ENCODE assay signal across 8 mouse cellular contexts in the genomic region with DNA sequence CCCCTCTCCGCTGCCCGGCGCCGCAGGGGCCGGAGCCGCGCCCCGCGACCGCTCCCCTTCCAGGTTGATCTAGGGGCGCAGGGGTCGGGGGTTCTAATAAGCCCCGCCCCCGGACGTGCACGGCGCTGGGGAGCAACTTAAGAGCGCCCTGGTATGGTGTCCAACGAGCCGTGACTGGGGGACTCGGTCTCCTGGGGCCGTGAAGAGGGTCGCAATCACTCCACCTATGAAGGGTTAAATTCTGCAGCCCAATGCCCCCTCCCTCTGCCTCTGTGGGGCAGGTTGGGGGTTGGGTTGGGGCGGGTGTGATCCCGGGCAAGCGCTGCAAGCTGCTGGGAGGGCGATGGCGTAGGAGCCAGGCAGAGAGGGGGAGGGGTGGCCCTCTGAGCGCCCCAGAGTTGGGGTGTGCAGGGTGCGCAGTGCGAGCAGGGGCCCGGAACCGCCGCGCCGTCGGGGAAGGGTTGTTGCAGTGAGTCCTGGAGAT. TPM values are rescaled to one million over a fixed set of nuclear protein-coding genes. Genes with fewer than 3 reads are reported as not detected.
DNase-seq lines count a peak whose midpoint lies in the region; ATAC-seq and TF ChIP-seq lines count a peak whose summit lies in the region.

No protein-coding gene starts in this region.

- peak; percentile 13; the same call in 1 of the 2 replicates for TF ChIP-seq CTCF in forebrain, postnatal 0 days (IDR thresholded peaks at IDR 0.05; ENCODE audit: low read depth)
- TF ChIP-seq CTCF in lung, postnatal 0 days (IDR thresholded peaks at IDR 0.05), result peak; percentile 20; the same call in 1 of the 2 replicates

- WGBS in forebrain, postnatal 0 days, result 3% methylated on average over 26 of the region's 37 CpGs
- WGBS in lung, postnatal 0 days, result 1% methylated on average over 21 of the region's 37 CpGs

- no peaks in the 10 kb centered on the region for H3K36me3 ChIP-seq in forebrain, postnatal 0 days (ENCODE audit: insufficient read depth)
- H3K36me3 ChIP-seq in lung, postnatal 0 days (ENCODE audit: insufficient read depth, low read length), result no peaks in the 10 kb centered on the region

- DNase-seq in ES-CJ7 (ENCODE audit: low read depth, low spot score), result peak; percentile 58
- DNase-seq in cerebellum, adult 18-20 months, result peak; percentile 75 to 76
- DNase-seq in forebrain, postnatal 0 days, result peak; percentile 72
- peak; percentile 71 to 83 for DNase-seq in layer of hippocampus, postnatal 10 days (ENCODE audit: low spot score in 2 of 2)
- peak; percentile 87 for DNase-seq in lung, postnatal 0 days (ENCODE audit: low spot score)
- DNase-seq in ovary, adult 18-20 months (ENCODE audit: low spot score), result peak; percentile 54
- peak; percentile 86 for DNase-seq in thymus, postnatal 0 days (ENCODE audit: low spot score)

- H3K9me3 ChIP-seq in forebrain, postnatal 0 days (ENCODE audit: low read length), result no peaks in the 10 kb centered on the region
- H3K9me3 ChIP-seq in lung, postnatal 0 days (ENCODE audit: low read length), result no peaks in the 10 kb centered on the region

- no peaks in the 10 kb centered on the region for H3K27me3 ChIP-seq in forebrain, postnatal 0 days (ENCODE audit: insufficient read depth, low read length)
- H3K27me3 ChIP-seq in lung, postnatal 0 days (replicated peaks; ENCODE audit: insufficient read depth, low read length), result no peaks in the 10 kb centered on the region

- peak overlapping the region; percentile 90 for H3K4me3 ChIP-seq in forebrain, postnatal 0 days (ENCODE audit: low read depth, low read length)
- H3K4me3 ChIP-seq in lung, postnatal 0 days (ENCODE audit: low read depth, low read length), result peak overlapping the region; percentile 97

- no peak for TF ChIP-seq EP300 in lung, postnatal 0 days (IDR thresholded peaks at IDR 0.05)

- peak; percentile 89 for ATAC-seq in forebrain, postnatal 0 days
- ATAC-seq in hematopoietic stem cell, adult 5-6 weeks (replicated peaks in 1 of 2; ENCODE audit: insufficient read depth in 1 of 2, low FRiP score in 2 of 2, low TSS enrichment in 1 of 2, low read depth in 1 of 2, poor library complexity in 2 of 2, severe bottlenecking in 2 of 2), result peak; percentile 64 to 69
- peak; percentile 87 for ATAC-seq in lung, postnatal 0 days

- peaks cover 5% of the 10 kb centered on the region; the same call in 1 of the 2 replicates for H3K4me1 ChIP-seq in forebrain, postnatal 0 days (ENCODE audit: insufficient read depth)
- peaks cover 13% of the 10 kb centered on the region; the same call in 1 of the 2 replicates for H3K4me1 ChIP-seq in lung, postnatal 0 days (ENCODE audit: insufficient read depth, low read depth, low read length)

- H3K9ac ChIP-seq in forebrain, postnatal 0 days, result peak overlapping the region; percentile 99
- peak overlapping the region; percentile 99 for H3K9ac ChIP-seq in lung, postnatal 0 days (replicated peaks; ENCODE audit: low read depth)

- H3K4me2 ChIP-seq in forebrain, postnatal 0 days (ENCODE audit: low read depth), result peak overlapping the region; percentile 72
- H3K4me2 ChIP-seq in lung, postnatal 0 days (replicated peaks; ENCODE audit: low read depth, low read length), result peak overlapping the region; percentile 57

- peak overlapping the region; percentile 89 for H3K27ac ChIP-seq in forebrain, postnatal 0 days (ENCODE audit: low read depth, low read length)
- H3K27ac ChIP-seq in lung, postnatal 0 days (ENCODE audit: low read length), result peak overlapping the region; percentile 99

RNA-seq across cellular contexts. Expression of a gene that starts 0.5 kb away (rescaled TPM):
- total RNA-seq in forebrain, postnatal 0 days (2014; rRNA removed), result 20.3 and 22.9 TPM in 2 replicates
- 2.1 and 2.7 TPM in 2 replicates for polyA plus RNA-seq in forebrain, postnatal 0 days (2015; fragmentation: Nextera tagmentation; extraction: Ambion mirVana)
- total RNA-seq in hematopoietic stem cell, adult 5-6 weeks (2017), result 4.4 and 6.9 TPM in 2 replicates
- total RNA-seq in layer of hippocampus, postnatal 10 days (2021), result 10 to 100 TPM; 69.7 to 72.8 TPM
- 6.6 and 7.6 TPM in 2 replicates for polyA plus RNA-seq in lung, postnatal 0 days (2015; fragmentation: Nextera tagmentation; extraction: Ambion mirVana)
- polyA plus RNA-seq in thymus, postnatal 0 days (2015; fragmentation: Nextera tagmentation; extraction: Ambion mirVana), result 2.5 and 2.6 TPM in 2 replicates

RNA-seq across cellular contexts. Expression of a gene that starts 4.4 kb away (rescaled TPM):
- not detected in 2 replicates for total RNA-seq in forebrain, postnatal 0 days (2014; rRNA removed)
- 0.21 TPM in 1 of 2 replicates, not detected in the other for polyA plus RNA-seq in forebrain, postnatal 0 days (2015; fragmentation: Nextera tagmentation; extraction: Ambion mirVana)
- not detected in 2 replicates for total RNA-seq in hematopoietic stem cell, adult 5-6 weeks (2017)
- total RNA-seq in layer of hippocampus, postnatal 10 days (2021), result under 1 TPM in 1 of 2 experiments, not detected in 1; 0.22 TPM
- polyA plus RNA-seq in lung, postnatal 0 days (2015; fragmentation: Nextera tagmentation; extraction: Ambion mirVana), result 1.0 TPM in 2 replicates
- polyA plus RNA-seq in thymus, postnatal 0 days (2015; fragmentation: Nextera tagmentation; extraction: Ambion mirVana), result 0.14 TPM in 1 of 2 replicates, not detected in the other

RNA-seq across cellular contexts. Expression of a gene that starts 7.7 kb away (rescaled TPM):
- 11.1 and 20.5 TPM in 2 replicates for total RNA-seq in forebrain, postnatal 0 days (2014; rRNA removed)
- 9.1 and 10.0 TPM in 2 replicates for polyA plus RNA-seq in forebrain, postnatal 0 days (2015; fragmentation: Nextera tagmentation; extraction: Ambion mirVana)
- 11.3 and 55.7 TPM in 2 replicates for total RNA-seq in hematopoietic stem cell, adult 5-6 weeks (2017)
- total RNA-seq in layer of hippocampus, postnatal 10 days (2021), result 10 to 100 TPM; 55.6 to 59.4 TPM
- polyA plus RNA-seq in lung, postnatal 0 days (2015; fragmentation: Nextera tagmentation; extraction: Ambion mirVana), result 14.0 and 15.3 TPM in 2 replicates
- polyA plus RNA-seq in thymus, postnatal 0 days (2015; fragmentation: Nextera tagmentation; extraction: Ambion mirVana), result 20.6 and 22.4 TPM in 2 replicates

RNA-seq across cellular contexts. Expression of a gene that starts 29.6 kb away (rescaled TPM):
- 0.33 and 3.8 TPM in 2 replicates for total RNA-seq in forebrain, postnatal 0 days (2014; rRNA removed)
- polyA plus RNA-seq in forebrain, postnatal 0 days (2015; fragmentation: Nextera tagmentation; extraction: Ambion mirVana), result 0.69 and 1.2 TPM in 2 replicates
- total RNA-seq in hematopoietic stem cell, adult 5-6 weeks (2017), result 11.4 and 21.2 TPM in 2 replicates
- total RNA-seq in layer of hippocampus, postnatal 10 days (2021), result 1 to 10 TPM; 1.1 to 1.6 TPM
- polyA plus RNA-seq in lung, postnatal 0 days (2015; fragmentation: Nextera tagmentation; extraction: Ambion mirVana), result 15.6 and 16.2 TPM in 2 replicates
- polyA plus RNA-seq in thymus, postnatal 0 days (2015; fragmentation: Nextera tagmentation; extraction: Ambion mirVana), result 3.2 and 3.4 TPM in 2 replicates

RNA-seq across cellular contexts. Expression of a gene that starts 35.5 kb away (rescaled TPM):
- 10.1 and 15.9 TPM in 2 replicates for total RNA-seq in forebrain, postnatal 0 days (2014; rRNA removed)
- polyA plus RNA-seq in forebrain, postnatal 0 days (2015; fragmentation: Nextera tagmentation; extraction: Ambion mirVana), result 1.6 and 3.1 TPM in 2 replicates
- total RNA-seq in hematopoietic stem cell, adult 5-6 weeks (2017), result 3.9 and 5.4 TPM in 2 replicates
- total RNA-seq in layer of hippocampus, postnatal 10 days (2021), result 10 to 100 TPM; 26.8 to 26.9 TPM
- 0.57 and 0.95 TPM in 2 replicates for polyA plus RNA-seq in lung, postnatal 0 days (2015; fragmentation: Nextera tagmentation; extraction: Ambion mirVana)
- polyA plus RNA-seq in thymus, postnatal 0 days (2015; fragmentation: Nextera tagmentation; extraction: Ambion mirVana), result 0.65 and 0.84 TPM in 2 replicates

Comparison
In these comparisons a context has a peak if more than half of its experiments do, and no peak if none do; other contexts are left out.
1. Peak in every context shown above with its lines: DNase-seq, ATAC-seq, H3K4me3 ChIP-seq and H3K27ac ChIP-seq.